Mouse (Mus musculus) erythroid progenitor cell, adult 5-6 weeks (primary cell): ENCODE data around the gene Rhoj. TPM values are rescaled to one million over a fixed set of nuclear protein-coding genes. Genes with fewer than 3 reads are reported as not detected.

Source experiments
- ATAC-seq: replicated peaks from 2 replicates; pipeline ENCODE4 v1.8.0; 2016; ENCODE audit warnings: moderate number of reproducible peaks, mild to moderate bottlenecking, moderate TSS enrichment, inconsistent platforms; ENCODE audit not compliant: poor library complexity, low FRiP score, severe bottlenecking
- total RNA-seq, 2 experiments: library from RNA; stranded (forward) in 1 of 2; stranded (reverse) in 1 of 2; fragments of 150-400 nt in 1 of 2; fragments of 186-747, 209-891 nt in 1 of 2; gene quantifications; 2 replicates each; pipeline versions ENCODE4 v1.2.3 to v1.2.4; 2015 to 2017; ENCODE audit warnings: low replicate concordance in 2 of 2

Rhoj gene
- total RNA-seq, 2 experiments from 2014 or later, result 18.1 TPM; not detected in 1

- ATAC-seq, result no peak
Measured at GRCm38 (mm10) chr12:75450592-75450991, 142.5 kb downstream of the Rhoj start.

Other genes starting within 250 kb of the Rhoj start
- gene Kcnh5, start 131.0 kb upstream of the Rhoj start, total RNA-seq (2015; ENCODE audit: low replicate concordance), result not detected in 2 replicates
- not detected in 2 replicates for gene Kcnh5, start 131.0 kb upstream of the Rhoj start, total RNA-seq (2017; ENCODE audit: low replicate concordance)
- not detected in 2 replicates for gene Gphb5, start 108.5 kb downstream of the Rhoj start, total RNA-seq (2015; ENCODE audit: low replicate concordance)
- not detected in 2 replicates for gene Gphb5, start 108.5 kb downstream of the Rhoj start, total RNA-seq (2017; ENCODE audit: low replicate concordance)